Mouse (Mus musculus) intestine, embryonic 16.5 days (tissue): ENCODE measurements at regions not wholly inside any gene's neighbourhood (a gene's known extent, or its start where the extent isn't known, plus 50 kb on each side); places are given as distances from the start of the nearest gene placed in this dataset.

Experiments
- ATAC-seq: fragments of 200-750 bp; cut with Nextera tagmentation; 2 replicates; pipeline ENCODE4 v1.8.0; 2017; ENCODE audit warnings: moderate TSS enrichment, moderate library complexity
- H3K27ac ChIP-seq: fragments of 300-500 bp; sonication (generic); 2 replicates; pipeline ENCODE4 v1.5.1; 2014; ENCODE audit warnings: mild to moderate bottlenecking, low read length
- H3K27me3 ChIP-seq: fragments of 300-500 bp; sonication (generic); replicated peaks from 2 replicates; pipeline ENCODE4 v1.6.1; 2014; ENCODE audit warnings: low read length, control low read depth, mixed read lengths; ENCODE audit not compliant: control insufficient read depth, insufficient read depth
- H3K36me3 ChIP-seq: fragments of 300-500 bp; sonication (generic); 2 replicates; pipeline ENCODE4 v1.6.1; 2014; ENCODE audit warnings: low read length, control low read depth; ENCODE audit not compliant: control insufficient read depth, insufficient read depth
- H3K4me1 ChIP-seq: fragments of 300-500 bp; sonication (generic); 2 replicates; pipeline ENCODE4 v1.6.1; 2014; ENCODE audit warnings: low read length, control low read depth, mixed read lengths; ENCODE audit not compliant: control insufficient read depth, insufficient read depth
- H3K4me2 ChIP-seq: fragments of 300-500 bp; sonication (generic); 2 replicates; pipeline ENCODE4 v1.6.1; 2014; ENCODE audit warnings: low read depth, low read length, control low read depth
- H3K4me3 ChIP-seq: fragments of 300-500 bp; sonication (generic); 2 replicates; pipeline ENCODE4 v1.5.1; 2014; ENCODE audit warnings: mild to moderate bottlenecking, low read length
- H3K9ac ChIP-seq: fragments of 300-500 bp; sonication (generic); 2 replicates; pipeline ENCODE4 v1.6.1; 2014; ENCODE audit warnings: low read depth, low read length
- H3K9me3 ChIP-seq: fragments of 300-500 bp; sonication (generic); 2 replicates; pipeline ENCODE4 v1.6.1; 2016; ENCODE audit warnings: low read length, control low read depth; ENCODE audit not compliant: control insufficient read depth
- WGBS: fragments of 180-500 bp; shearing (Covaris S2); extraction: QIAGEN DNeasy Blood & Tissue Kit; methylation state at CpG from one replicate; pipeline ENCODE4 v1.1.7; 2014; 5-methylcytosine and 5-hydroxymethylcytosine counted together

DNA sequence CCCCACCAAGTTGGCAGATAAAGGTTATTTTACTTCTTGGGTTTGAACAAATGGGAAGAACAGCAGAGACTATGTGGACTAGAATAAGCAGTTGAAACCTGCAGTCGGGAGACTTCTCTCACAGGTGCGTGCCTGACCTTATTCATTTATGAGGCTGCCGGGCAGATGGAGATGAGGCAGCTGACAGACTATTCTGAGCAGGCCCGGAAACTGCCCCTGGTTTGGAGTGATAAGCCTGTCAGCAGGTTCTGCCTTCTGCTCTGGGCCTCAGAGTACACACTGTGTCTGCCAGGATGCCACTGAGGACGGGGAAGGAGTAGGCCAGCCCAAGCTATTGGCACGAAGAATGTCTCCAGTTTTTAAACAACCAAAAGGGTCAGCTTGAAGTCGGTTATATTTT, 144.4 kb downstream of the Med10 start:
- Histone ChIP-seq H3K9ac (no peak overlapping the region), H3K9me3 (no peaks in the 10 kb centered on the region), H3K4me1 (no peaks in the 10 kb centered on the region), H3K4me3 (no peak overlapping the region), H3K36me3 (no peaks in the 10 kb centered on the region), H3K27ac (no peak overlapping the region), H3K27me3 (no peaks in the 10 kb centered on the region), H3K4me2 (no peak overlapping the region)
- 64% methylated on average over 7 of the region's 7 CpGs for WGBS
- ATAC-seq, result no peak

DNA sequence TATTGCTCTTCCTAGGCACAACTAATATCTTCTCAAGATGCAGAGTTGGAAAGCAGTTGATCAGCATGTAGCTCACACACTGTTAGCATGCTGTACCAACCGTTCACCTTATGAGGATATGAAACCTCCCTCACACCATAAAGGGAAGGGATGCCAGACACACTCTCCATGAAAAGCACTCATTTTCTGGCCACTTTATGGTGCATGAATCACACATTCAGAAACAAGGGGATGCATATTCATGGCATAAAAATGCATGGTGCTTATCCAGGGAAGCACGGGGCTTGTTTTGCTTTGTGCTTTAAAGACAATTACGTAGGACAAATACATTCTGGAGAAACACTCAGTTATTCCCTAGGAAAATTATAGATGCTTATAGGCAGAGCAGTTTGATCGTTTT, 149.9 kb downstream of the Med10 start:
- Histone ChIP-seq H3K4me3 (no peak overlapping the region), H3K9ac (no peak overlapping the region), H3K4me2 (no peak overlapping the region), H3K27ac (no peak overlapping the region), H3K9me3 (no peaks in the 10 kb centered on the region), H3K36me3 (no peaks in the 10 kb centered on the region), H3K27me3 (no peaks in the 10 kb centered on the region), H3K4me1 (no peaks in the 10 kb centered on the region)
- WGBS, result 77% methylated on average over 4 of the region's 4 CpGs
- no peak for ATAC-seq

DNA sequence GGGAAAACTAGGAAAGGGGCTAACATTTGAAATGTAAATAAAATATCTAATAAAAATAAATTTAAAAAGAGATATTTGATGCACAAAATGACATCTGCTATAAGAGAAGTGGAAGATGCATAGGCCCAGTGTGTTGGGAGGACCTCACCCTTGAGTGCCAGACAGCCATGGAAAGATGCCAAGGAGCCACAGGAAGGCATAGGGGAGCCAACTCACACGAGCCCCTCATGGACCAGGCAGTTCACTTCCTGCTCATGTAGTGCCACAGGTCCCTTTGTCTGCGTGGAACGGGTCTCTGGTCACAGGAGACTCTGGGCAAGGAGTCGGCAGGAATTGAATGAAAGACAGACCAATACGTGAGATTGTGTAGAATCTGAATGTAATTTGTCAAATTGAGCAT, 152.0 kb downstream of the Med10 start:
- no peaks in the 10 kb centered on the region for H3K27me3 ChIP-seq
- no peak for ATAC-seq
- H3K36me3 ChIP-seq, result no peaks in the 10 kb centered on the region
- no peak overlapping the region for H3K9ac ChIP-seq
- H3K27ac ChIP-seq, result no peak overlapping the region
- 75% methylated on average over 5 of the region's 5 CpGs for WGBS
- H3K4me1 ChIP-seq, result no peaks in the 10 kb centered on the region
- H3K4me2 ChIP-seq, result no peak overlapping the region
- no peaks in the 10 kb centered on the region for H3K9me3 ChIP-seq
- H3K4me3 ChIP-seq, result no peak overlapping the region

GRCm38 (mm10) chr13:69955503-69955902, 153.3 kb downstream of the Med10 start:
- no peaks in the 10 kb centered on the region for H3K36me3 ChIP-seq
- H3K4me2 ChIP-seq, result no peak overlapping the region
- no peaks in the 10 kb centered on the region for H3K27me3 ChIP-seq
- no peak overlapping the region for H3K27ac ChIP-seq
- no peaks in the 10 kb centered on the region for H3K4me1 ChIP-seq
- no peak overlapping the region for H3K9ac ChIP-seq
- WGBS, result 71% methylated on average over 2 of the region's 2 CpGs
- no peaks in the 10 kb centered on the region for H3K9me3 ChIP-seq
- no peak for ATAC-seq
- H3K4me3 ChIP-seq, result no peak overlapping the region

DNA sequence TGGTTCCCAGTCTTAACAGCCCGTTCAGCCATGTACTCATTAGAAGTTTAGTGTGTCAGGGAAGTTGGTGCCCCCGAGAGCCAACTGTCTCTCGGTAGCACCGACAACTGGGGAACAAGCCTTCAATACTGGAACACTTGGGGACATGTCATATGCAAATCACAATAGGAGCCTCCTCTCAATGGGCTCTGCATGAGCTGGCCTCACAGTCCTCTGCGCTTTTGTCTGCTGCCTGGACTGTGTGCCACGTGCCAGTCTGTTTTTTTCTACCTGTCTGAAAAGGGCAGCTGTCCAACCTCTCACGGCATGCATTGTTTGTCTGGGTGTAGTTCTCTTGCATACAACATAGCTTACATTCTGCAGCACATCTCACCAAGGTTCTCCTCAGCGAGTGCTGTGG, 161.7 kb downstream of the Med10 start:
- Histone ChIP-seq H3K9ac (no peak overlapping the region), H3K27me3 (no peaks in the 10 kb centered on the region), H3K9me3 (no peaks in the 10 kb centered on the region), H3K36me3 (no peaks in the 10 kb centered on the region), H3K4me1 (no peaks in the 10 kb centered on the region), H3K4me3 (no peak overlapping the region), H3K27ac (no peak overlapping the region), H3K4me2 (no peak overlapping the region)
- ATAC-seq, result no peak
- WGBS, result 81% methylated on average over 8 of the region's 8 CpGs

GRCm38 (mm10) chr13:69971281-69972057, 169.3 kb downstream of the Med10 start:
- Histone ChIP-seq H3K4me1 (no peaks in the 10 kb centered on the region), H3K9me3 (no peaks in the 10 kb centered on the region), H3K27me3 (no peaks in the 10 kb centered on the region), H3K9ac (no peak overlapping the region), H3K4me3 (no peak overlapping the region), H3K36me3 (no peaks in the 10 kb centered on the region), H3K4me2 (no peak overlapping the region), H3K27ac (no peak overlapping the region)
- WGBS, result 77% methylated on average over 9 of the region's 9 CpGs
- ATAC-seq, result no peak

DNA sequence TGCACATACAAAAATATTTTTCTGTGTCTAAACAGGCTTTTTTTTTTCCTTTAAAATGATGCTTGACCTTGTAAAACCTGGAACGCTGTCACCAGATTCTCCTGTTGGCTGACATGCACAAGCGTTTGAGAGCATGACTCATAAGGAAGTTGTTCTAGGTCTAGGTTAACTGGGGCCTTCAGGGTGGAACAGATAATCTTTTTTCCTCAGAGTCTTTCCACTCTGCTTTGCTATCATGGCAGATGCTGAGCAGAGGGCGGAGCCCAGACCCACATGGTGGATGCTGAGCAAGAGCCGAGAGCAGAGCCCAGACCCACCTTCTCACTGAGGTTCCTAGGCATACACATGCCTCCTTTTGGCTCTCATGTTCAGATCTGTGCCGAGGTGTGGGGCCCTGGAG, 172.6 kb downstream of the Med10 start:
- H3K4me2 ChIP-seq, result no peak overlapping the region
- H3K27me3 ChIP-seq, result no peaks in the 10 kb centered on the region
- WGBS, result 76% methylated on average over 5 of the region's 5 CpGs
- H3K4me3 ChIP-seq, result no peak overlapping the region
- no peak for ATAC-seq
- H3K36me3 ChIP-seq, result no peaks in the 10 kb centered on the region
- no peaks in the 10 kb centered on the region for H3K4me1 ChIP-seq
- no peak overlapping the region for H3K27ac ChIP-seq
- no peaks in the 10 kb centered on the region for H3K9me3 ChIP-seq
- H3K9ac ChIP-seq, result no peak overlapping the region

- 71% methylated on average over 1 of the region's 1 CpGs for WGBS
- Histone ChIP-seq H3K4me1 (peaks cover 4% of the 10 kb centered on the region; the same call in 1 of the 2 replicates), H3K4me3 (no peak overlapping the region), H3K9me3 (no peaks in the 10 kb centered on the region), H3K36me3 (no peaks in the 10 kb centered on the region), H3K27ac (no peak overlapping the region), H3K9ac (no peak overlapping the region), H3K4me2 (no peak overlapping the region), H3K27me3 (no peaks in the 10 kb centered on the region)
- ATAC-seq, result no peak
Measured at GRCm38 (mm10) chr13:69984159-69984558, 182.0 kb downstream of the Med10 start.

DNA sequence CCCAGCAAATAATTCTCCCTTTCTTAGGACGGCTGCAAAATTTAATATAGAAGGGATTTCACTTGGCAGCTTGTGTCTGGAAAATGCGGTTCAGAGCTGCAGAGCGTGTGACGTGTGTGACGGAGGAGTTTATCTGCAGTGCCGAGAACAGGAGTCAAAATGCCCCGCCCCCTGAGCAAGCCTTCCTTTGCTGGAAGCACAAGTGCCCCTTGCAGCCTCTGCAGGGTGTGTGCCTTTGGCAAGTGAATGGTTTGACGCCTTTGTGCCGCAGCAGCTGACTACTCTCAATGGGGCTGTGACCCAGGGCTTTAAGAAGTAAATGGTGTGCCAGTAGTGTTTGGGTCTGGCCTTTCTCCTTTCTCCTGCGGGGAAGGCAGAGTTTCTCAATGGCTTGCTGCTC, 185.0 kb downstream of the Med10 start:
- Histone ChIP-seq H3K27me3 (no peaks in the 10 kb centered on the region), H3K27ac (no peak overlapping the region), H3K36me3 (no peaks in the 10 kb centered on the region), H3K4me3 (no peak overlapping the region), H3K9ac (no peak overlapping the region), H3K4me1 (peaks cover 4% of the 10 kb centered on the region; the same call in 1 of the 2 replicates), H3K4me2 (no peak overlapping the region), H3K9me3 (no peaks in the 10 kb centered on the region)
- ATAC-seq, result peak; percentile 52; the same call in 1 of the 2 replicates
- WGBS, result 12% methylated on average over 10 of the region's 10 CpGs

- Histone ChIP-seq H3K4me1 (peaks cover 4% of the 10 kb centered on the region; the same call in 1 of the 2 replicates), H3K9me3 (no peaks in the 10 kb centered on the region), H3K27me3 (no peaks in the 10 kb centered on the region), H3K36me3 (no peaks in the 10 kb centered on the region), H3K4me3 (no peak overlapping the region), H3K27ac (no peak overlapping the region), H3K9ac (no peak overlapping the region), H3K4me2 (no peak overlapping the region; the same call in 1 of the 2 replicates)
- WGBS, result 30% methylated on average over 4 of the region's 4 CpGs
- peak; percentile 56 for ATAC-seq
Measured at GRCm38 (mm10) chr13:69988319-69988718, 186.1 kb downstream of the Med10 start.
